Mouse (Mus musculus) erythroid progenitor cell, adult 5-6 weeks (primary cell): ENCODE results near the gene 2210017I01Rik. TPM values are rescaled to one million over a fixed set of nuclear protein-coding genes. Genes with fewer than 3 reads are reported as not detected.

Source experiments
- ATAC-seq: replicated peaks from 2 replicates; pipeline ENCODE4 v1.8.0; 2016; ENCODE audit warnings: moderate number of reproducible peaks, mild to moderate bottlenecking, moderate TSS enrichment, inconsistent platforms; ENCODE audit not compliant: poor library complexity, low FRiP score, severe bottlenecking
- total RNA-seq, 2 experiments: library from RNA; stranded (forward) in 1 of 2; stranded (reverse) in 1 of 2; fragments of 150-400 nt in 1 of 2; fragments of 186-747, 209-891 nt in 1 of 2; gene quantifications; 2 replicates each; pipeline versions ENCODE4 v1.2.3 to v1.2.4; 2015 to 2017; ENCODE audit warnings: low replicate concordance in 2 of 2

Gene 2210017I01Rik
- total RNA-seq (2015; ENCODE audit: low replicate concordance) (not detected in 2 replicates), total RNA-seq (2017; ENCODE audit: low replicate concordance) (not detected in 2 replicates)

- no peak for ATAC-seq
Observed at GRCm38 (mm10) chr3:92607392-92607791, at the start of gene 2210017I01Rik. Gene 2210017I01Rik, minus strand, starts transcription at chr3:92607492.

GRCm38 (mm10) chr3:92656826-92657225 is 49.5 kb upstream of the 2210017I01Rik start, which contains the start of gene Lce1b:
Gene Lce1b, minus strand, starts transcription at chr3:92656926.
- no peak for ATAC-seq

- no peak for ATAC-seq
Observed at GRCm38 (mm10) chr3:92648207-92648606, 40.9 kb upstream of the 2210017I01Rik start, which contains the start of gene Lce1a1. Gene Lce1a1, minus strand, starts transcription at chr3:92648307.

DNA sequence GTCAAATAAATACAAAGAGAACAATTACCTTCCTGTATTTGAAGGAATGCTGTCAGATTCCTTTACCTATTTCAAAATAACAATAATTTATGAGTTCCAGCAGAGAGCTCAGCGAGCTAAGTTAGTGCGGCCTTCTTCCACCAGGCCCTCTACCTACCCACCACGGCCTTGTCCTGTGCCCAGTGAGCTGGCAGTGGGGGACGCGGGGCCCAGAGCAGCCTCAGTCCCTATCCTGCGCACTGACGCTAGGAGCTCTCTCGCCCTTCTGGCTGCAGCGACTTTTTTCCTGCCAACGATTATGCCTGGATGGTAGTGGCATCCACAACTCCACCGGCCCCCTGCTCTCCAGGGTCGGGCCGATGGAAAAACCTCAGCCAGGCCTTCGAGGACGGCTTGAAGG is 32.6 kb upstream of the 2210017I01Rik start:
- ATAC-seq: no peak

- ATAC-seq: no peak
Observed at GRCm38 (mm10) chr3:92638653-92638991, 31.3 kb upstream of the 2210017I01Rik start.

- no peak for ATAC-seq
Observed at GRCm38 (mm10) chr3:92637745-92638652, 30.7 kb upstream of the 2210017I01Rik start.

DNA sequence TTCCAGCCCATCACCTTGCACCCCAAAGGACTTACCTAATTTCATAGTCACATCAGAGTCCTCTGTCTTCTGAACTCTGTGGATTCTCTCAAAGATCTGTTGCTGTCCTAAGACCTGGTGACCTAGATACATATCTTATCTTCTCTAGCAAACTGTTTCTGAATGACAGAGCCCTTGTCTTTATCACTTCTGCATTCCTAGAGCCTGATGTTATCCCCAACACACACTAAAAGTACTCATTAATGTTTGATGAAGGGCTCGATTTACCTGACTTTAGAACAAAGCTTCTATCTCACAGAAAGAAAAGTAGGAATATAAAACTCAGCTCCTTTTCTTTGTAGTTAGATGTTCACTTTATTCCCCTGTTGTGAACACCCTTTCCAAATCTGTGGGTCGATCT is 14.3 kb upstream of the 2210017I01Rik start, which contains the start of gene Lce6a:
Lce6a (minus strand) TSS at position 101 of the 400 bp plus-strand sequence.
- no peak for ATAC-seq

- no peak for ATAC-seq
Observed at GRCm38 (mm10) chr3:92609804-92610203, 2.5 kb upstream of the 2210017I01Rik start.

DNA sequence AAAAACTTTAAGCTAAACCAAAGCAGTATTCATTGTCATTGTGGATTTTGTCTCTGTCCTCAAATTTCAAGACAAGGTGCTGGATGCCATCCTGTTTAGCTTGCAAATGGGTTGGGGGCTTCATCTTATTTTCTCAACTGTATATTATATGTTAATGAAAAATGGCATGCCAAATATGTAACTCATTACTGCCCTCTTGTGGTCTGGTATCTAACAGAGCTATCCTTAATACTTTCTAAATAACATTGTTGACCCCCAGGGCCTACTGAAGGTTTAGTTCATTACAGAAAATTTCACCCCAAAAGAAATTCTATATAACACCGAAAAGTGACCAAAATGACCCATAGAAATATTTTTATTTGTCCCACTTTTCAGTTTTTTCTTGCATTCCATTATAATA is 5.1 kb downstream of the 2210017I01Rik start:
- ATAC-seq: no peak

DNA sequence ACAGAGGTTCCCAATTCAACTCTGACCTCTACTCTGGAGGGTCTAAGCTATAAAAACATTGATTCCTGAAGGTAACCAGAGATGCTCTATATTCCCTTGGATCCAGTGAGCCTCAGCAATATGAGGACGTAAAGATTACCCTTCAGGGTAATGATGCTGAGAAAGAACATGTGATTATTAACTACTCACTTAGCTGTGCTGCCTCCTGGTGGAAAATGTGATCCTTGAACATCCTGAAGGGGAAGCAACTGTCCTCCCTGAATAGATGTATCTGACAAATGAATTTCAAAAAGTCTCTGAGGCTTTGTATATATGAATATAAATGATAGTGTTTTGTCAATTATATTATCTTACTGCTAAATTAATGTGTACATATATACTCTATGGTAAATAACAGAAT is 6.8 kb downstream of the 2210017I01Rik start:
- no peak for ATAC-seq

DNA sequence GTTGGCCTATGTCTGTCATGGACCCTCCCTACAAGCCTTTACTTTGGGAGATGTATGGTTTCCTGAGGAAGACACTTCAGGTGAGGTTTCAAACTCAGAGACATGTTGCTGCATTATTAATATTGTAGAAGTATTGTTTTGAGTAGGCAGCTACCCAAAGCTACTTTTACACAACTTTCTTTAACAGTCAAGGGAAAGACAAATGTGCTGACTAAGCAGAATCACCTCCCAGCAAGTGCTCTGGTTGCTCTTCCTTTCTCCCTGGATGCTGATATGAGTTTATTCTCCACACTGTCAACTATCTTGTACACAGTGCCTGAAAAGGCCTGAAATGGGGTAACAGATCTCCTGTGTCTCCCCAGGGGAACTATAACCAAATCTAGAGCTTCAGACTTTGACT is 7.3 kb downstream of the 2210017I01Rik start:
- ATAC-seq: no peak

- no peak for ATAC-seq
Observed at GRCm38 (mm10) chr3:92598429-92598828, 8.9 kb downstream of the 2210017I01Rik start.

GRCm38 (mm10) chr3:92588858-92589257 is 18.4 kb downstream of the 2210017I01Rik start, which contains the start of gene Smcp:
Gene Smcp, minus strand, starts transcription at chr3:92588997.
- no peak for ATAC-seq

GRCm38 (mm10) chr3:92587190-92587589 is 20.1 kb downstream of the 2210017I01Rik start:
- no peak for ATAC-seq

- no peak for ATAC-seq
Observed at GRCm38 (mm10) chr3:92585055-92585454, 22.2 kb downstream of the 2210017I01Rik start.

DNA sequence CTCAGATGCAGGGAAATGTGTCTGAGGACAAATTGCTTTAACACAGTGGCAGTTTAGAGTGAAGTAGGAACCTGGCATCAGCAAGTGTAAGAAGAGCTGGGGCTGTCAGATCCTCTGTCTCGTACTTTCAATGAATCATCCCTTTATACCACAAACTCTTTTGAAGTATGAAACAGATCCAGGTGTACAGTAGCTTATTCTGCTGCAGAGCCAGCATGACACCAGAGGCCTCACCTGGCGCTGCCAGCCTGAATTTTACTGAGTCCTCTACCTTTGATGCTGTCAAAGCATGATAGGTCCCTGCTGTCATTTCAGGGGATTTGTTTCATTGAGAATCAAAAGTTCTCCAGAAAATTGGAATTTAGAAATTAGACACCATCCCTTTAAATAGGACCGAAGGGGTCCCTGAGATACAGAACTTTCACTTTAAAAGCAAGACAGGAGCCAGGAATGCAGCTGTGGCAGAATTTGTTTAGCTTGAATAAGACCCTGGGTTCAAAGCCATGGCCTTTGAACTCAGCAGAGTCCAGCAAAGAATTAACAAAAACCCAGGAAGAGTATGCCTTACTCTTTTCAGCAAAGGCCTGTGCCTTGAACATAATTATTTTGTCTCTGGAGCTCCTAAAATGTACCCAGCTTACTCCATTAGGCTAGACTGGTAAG is 24.0 kb downstream of the 2210017I01Rik start:
- ATAC-seq: no peak

DNA sequence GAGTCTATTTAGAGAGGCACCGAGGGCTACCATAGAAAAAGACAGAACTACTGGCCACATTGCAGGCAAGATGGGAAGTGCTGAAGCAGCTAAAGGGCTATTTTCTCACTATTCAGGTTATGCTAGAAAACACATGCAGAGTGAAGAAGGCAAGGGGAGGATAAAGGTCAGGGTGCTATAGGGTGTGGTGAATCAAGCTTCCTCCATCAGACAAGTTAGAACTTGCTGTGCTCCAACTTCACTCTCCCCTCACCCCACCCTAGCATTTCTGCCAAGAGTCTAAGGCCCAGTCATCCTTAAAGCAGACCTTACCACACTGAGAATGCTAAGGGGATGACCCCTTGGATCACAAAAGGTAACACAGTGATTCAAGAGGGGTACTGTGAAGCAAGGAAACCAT is 27.8 kb downstream of the 2210017I01Rik start:
- no peak for ATAC-seq

DNA sequence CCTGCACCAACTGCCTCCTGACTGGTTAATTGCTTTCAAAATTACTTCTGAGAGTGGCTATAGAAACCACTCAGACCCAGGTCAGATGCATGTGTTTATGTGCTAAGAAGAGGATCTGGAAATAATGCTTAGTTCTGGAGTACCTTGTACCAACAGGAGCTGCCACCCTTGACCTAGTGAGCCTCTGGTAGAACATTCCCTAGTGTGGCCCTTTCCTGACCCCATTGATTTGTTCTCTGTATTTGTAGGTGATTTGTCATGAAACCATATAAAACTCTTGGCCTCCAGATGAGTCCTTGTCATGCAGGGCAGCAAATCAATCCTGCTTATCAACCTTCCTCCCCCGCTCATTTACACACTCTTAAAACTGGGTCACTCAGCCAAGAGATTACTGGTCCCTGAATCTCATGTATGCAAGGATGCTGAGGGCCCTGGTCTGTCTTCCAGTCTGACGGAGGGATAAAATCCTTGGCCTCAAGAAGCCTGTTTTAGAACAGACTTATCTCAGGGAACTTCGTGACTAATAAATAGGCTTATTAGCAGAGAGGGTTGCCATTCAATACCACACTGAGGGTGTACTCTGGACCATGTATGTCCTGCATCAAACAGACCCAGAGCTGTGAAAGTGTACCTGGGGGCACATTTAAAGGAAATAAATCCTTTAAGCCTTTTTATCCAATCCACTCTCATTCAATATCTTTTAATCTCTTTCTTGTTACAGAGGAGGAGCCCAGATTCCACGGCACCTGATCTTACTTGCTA is 28.5 kb downstream of the 2210017I01Rik start:
- no peak for ATAC-seq

GRCm38 (mm10) chr3:92573449-92574041 is 33.7 kb downstream of the 2210017I01Rik start, which contains the start of gene Ivl:
Gene Ivl, minus strand, starts transcription at chr3:92573735.
- no peak for ATAC-seq
